Mouse (Mus musculus) heart, embryonic 10.5 days (tissue): ENCODE measurements around the gene Cdh22. TPM values are rescaled to one million over a fixed set of nuclear protein-coding genes. Genes with fewer than 3 reads are reported as not detected.

Experiments used
- DNase-seq: peaks from one replicate; pipeline ENCODE4 v3.0.0-alpha.2; 2017; ENCODE audit warnings: low spot score
- H3K27ac ChIP-seq: fragments of 300-500 bp; sonication (generic); 2 replicates; pipeline ENCODE4 v1.5.1; 2016; ENCODE audit warnings: mild to moderate bottlenecking
- H3K27me3 ChIP-seq: fragments of 300-500 bp; sonication (generic); 2 replicates; pipeline ENCODE4 v1.6.1; 2016; ENCODE audit warnings: mild to moderate bottlenecking; ENCODE audit not compliant: poor library complexity, insufficient read depth, severe bottlenecking
- H3K36me3 ChIP-seq: fragments of 300-500 bp; sonication (generic); 2 replicates; pipeline ENCODE4 v1.6.1; 2016; ENCODE audit warnings: mild to moderate bottlenecking, moderate library complexity
- H3K4me1 ChIP-seq: fragments of 300-500 bp; sonication (generic); 2 replicates; pipeline ENCODE4 v1.6.1; 2016; ENCODE audit warnings: mild to moderate bottlenecking
- H3K4me3 ChIP-seq: fragments of 300-500 bp; sonication (generic); 2 replicates; pipeline ENCODE4 v1.5.1; 2016; ENCODE audit warnings: mild to moderate bottlenecking, moderate library complexity
- H3K9me3 ChIP-seq: fragments of 300-500 bp; sonication (generic); 2 replicates; pipeline ENCODE4 v1.6.1; 2016; ENCODE audit warnings: mild to moderate bottlenecking, moderate library complexity
- WGBS: fragments of 180-500 bp; shearing (Covaris S2); methylation state at CpG from one replicate; pipeline ENCODE4 v1.1.7; 2016; 5-methylcytosine and 5-hydroxymethylcytosine counted together
- polyA plus RNA-seq: library from polyadenylated mRNA; unstranded; fragments of >200 nt; fragmentation: Nextera tagmentation; extraction: Ambion mirVana; gene quantifications from 2 replicates; pipeline ENCODE4 v1.2.1, GENCODE M21; 2016

The Cdh22 gene
- polyA plus RNA-seq, 1 experiment from 2014 or later: 0.04 TPM

DNA sequence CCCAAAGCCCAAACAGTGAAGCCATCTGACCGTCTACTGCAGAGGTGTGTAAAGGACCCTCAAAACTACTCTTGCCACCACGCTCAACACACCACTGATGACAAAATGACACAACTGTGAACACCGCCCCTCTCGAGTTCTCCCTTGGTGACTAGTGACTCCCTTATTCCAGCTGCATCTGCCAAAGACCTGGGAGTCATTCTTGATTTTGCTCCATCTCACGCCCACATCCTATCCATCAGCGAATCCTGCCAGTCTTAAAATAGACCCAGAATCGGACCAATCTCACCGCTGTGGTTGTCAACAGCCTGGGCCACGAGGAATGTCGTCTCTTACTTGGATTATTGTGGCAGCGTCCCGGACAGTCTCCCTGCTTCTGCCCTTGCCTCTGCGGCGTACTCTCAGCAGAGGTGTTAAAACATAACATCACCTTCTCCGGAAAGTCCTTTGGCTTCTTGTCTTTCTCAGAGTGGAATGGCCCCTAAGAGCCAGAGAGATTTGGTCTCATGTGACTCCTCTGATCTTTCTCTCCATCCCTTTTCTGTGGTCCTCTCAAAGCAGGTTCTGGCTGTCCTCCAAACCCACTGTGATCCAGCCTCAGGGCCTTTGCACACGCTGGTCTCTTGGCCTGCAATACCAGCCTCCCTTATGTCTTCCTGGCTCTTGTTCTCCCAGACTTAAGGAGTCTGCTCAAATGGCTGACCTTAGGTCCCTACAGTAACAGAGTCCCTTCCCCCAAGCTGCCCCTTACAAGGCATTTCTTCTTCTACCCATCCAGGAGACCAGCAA, 17.1 kb downstream of the Cdh22 start:
- Histone ChIP-seq H3K9me3 (no peaks in the 10 kb centered on the region), H3K27me3 (peaks cover 99% of the 10 kb centered on the region), H3K4me3 (no peak overlapping the region), H3K4me1 (peaks cover 31% of the 10 kb centered on the region), H3K36me3 (no peaks in the 10 kb centered on the region), H3K27ac (no peak overlapping the region)
- no peak for DNase-seq
- WGBS: 68% methylated on average over 16 of the region's 16 CpGs

DNA sequence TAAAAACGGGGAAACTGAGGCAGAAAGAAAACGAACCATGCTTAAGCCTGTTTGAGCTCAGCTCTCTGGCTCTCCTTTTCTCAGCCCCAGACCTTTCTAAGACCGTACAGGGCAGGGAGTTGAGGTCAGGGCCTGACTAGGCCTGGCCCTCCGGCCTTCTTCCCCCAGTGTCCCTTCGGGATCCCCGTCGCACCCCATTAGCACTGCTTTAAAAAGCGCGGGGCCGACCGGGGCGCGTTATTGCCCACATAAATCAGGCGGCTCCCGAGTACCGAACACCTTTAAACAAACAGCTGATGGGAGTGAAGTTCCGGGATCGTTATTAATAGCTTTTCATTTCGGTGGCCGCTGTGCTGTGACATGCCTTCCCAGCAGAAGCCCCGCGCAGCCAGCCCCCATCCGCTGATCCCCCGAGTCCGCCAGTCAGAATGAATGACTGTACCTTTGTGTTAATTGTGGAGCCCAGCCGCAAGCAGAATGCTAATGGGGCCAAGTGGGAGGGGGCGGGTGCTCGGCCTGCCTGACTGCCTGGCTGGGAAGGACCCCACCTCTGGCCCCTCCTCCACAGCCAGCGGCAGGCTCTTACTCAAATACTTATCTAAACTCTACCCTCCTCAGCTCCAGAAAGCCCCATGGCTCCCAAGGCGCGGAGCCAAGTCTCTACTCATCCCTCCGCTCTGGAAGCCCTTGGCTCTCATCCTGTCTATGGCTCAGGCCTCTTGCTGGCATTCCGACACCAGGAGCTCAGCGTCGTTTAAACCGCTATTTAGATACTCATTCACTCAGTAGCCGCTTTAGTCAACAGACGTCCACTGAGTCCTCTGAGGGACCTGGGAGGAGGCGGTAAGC, 19.3 kb downstream of the Cdh22 start:
- Histone ChIP-seq H3K4me3 (peak overlapping the region; percentile 50), H3K27ac (no peak overlapping the region), H3K36me3 (no peaks in the 10 kb centered on the region)

DNA sequence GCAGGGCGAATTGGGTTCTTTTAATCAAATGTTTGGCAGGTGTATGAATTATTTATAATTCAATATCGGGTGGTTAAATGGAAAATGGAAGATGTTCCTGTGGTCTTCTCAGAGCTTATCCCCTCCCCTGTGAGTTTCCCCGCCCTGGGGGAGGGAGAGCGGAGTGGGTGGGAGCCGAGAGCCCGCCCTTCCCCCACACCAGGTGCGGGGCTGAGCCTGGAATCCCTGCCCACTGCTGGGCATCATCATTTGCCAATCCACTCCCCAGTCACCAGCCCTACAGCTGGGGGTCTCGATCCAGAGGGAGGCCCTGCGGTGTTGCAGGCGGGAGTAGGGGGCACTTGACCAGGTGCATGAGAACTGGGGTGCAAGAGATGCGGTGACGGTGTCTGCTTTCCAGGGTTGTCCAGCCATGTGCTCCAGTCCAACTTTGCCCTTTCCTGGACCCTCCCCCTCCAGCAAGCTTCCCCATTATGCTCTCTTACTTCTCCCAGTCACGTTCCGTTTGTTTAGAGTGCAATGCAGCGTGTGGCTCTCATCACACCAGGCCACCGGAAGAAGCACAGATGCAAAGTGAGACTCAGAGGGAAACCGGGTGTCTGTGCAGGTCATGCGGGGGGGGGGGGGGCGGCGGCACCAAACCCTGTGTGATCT, 23.1 kb downstream of the Cdh22 start:
- H3K36me3 ChIP-seq: no peaks in the 10 kb centered on the region
- no peak for DNase-seq
- H3K9me3 ChIP-seq: no peaks in the 10 kb centered on the region
- no peak overlapping the region for H3K27ac ChIP-seq
- 5% methylated on average over 20 of the region's 20 CpGs for WGBS
- H3K4me1 ChIP-seq: peaks cover 34% of the 10 kb centered on the region
- peaks cover 99% of the 10 kb centered on the region for H3K27me3 ChIP-seq
- H3K4me3 ChIP-seq: no peak overlapping the region; the same call in 1 of the 2 replicates

More for the DNA sequence above, 19.3 kb downstream of the Cdh22 start:
- WGBS: 3% methylated on average over 39 of the region's 39 CpGs
- no peaks in the 10 kb centered on the region for H3K9me3 ChIP-seq
- no peak for DNase-seq
- peaks cover 99% of the 10 kb centered on the region for H3K27me3 ChIP-seq
- H3K4me1 ChIP-seq: peaks cover 46% of the 10 kb centered on the region

DNA sequence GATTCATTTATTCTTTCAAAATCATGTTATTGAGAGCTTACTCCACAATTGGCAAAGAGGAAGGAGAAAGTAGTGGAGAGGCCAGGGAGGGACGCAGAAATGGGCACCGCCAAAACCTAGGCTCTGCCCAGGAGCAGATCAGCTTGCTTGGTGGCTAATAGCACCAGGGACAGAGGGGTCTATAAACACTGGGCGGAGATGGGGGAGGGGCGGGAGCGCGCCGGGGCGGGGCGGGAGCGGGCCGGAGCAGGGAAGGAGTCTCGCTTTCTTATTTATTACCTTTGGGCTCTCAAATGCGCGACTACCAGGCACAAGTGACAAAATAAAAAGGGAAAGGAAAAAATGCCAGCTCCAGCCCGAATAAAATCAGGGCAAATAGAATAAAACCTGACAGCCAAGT, 23.7 kb downstream of the Cdh22 start:
- Histone ChIP-seq H3K27ac (no peak overlapping the region), H3K36me3 (no peaks in the 10 kb centered on the region), H3K27me3 (peaks cover 99% of the 10 kb centered on the region), H3K4me1 (peaks cover 31% of the 10 kb centered on the region), H3K4me3 (0 out of 2 replicates have a peak overlapping the region, but pooled peaks have one; percentile 12), H3K9me3 (no peaks in the 10 kb centered on the region)
- WGBS: under 1% methylated on average over 15 of the region's 15 CpGs
- no peak for DNase-seq

DNA sequence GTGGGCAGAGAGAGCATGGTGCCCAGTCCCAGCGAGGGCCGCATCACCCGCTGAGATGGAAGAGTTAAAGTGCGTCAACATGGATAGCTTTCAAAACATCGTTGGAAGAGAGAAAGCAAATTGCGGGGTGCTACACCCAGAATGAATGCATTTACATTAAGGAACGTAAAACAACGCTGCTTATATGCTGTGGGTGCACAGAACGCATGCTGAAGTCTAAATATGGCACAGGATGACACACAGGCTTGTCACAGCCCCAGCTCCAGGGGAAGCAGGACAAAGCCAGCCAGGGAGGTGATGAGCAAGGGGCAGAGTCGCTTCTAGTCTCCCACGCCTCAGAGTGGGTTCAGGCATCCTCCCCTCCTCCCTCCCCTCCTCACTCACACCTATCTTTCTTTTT, 27.0 kb downstream of the Cdh22 start:
- Histone ChIP-seq H3K27me3 (peaks cover 95% of the 10 kb centered on the region), H3K4me3 (no peak overlapping the region), H3K27ac (no peak overlapping the region), H3K36me3 (no peaks in the 10 kb centered on the region), H3K4me1 (peaks cover 28% of the 10 kb centered on the region), H3K9me3 (no peaks in the 10 kb centered on the region)
- no peak for DNase-seq
- 71% methylated on average over 11 of the region's 11 CpGs for WGBS

DNA sequence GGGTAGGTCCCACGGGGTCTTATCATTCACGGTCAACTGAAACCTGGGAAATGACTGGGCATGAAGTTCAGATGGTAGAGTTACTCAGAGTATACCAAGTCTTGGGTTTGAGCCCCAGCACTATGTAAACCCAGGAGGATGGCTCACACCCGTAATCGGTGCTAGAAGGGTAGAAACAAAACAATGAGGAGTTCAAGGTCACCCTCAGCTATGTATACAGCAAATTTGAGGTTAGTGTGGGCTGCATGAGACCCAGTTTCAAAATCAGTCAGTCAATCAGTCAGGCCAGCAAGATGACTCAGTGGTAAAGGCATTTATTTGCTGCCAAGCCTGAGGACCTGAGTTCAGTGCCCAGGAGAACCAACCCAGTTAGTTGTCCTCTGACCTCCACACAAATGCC, 27.6 kb downstream of the Cdh22 start:
- no peak overlapping the region for H3K4me3 ChIP-seq
- no peak for DNase-seq
- peaks cover 94% of the 10 kb centered on the region for H3K27me3 ChIP-seq
- H3K9me3 ChIP-seq: no peaks in the 10 kb centered on the region
- 70% methylated on average over 4 of the region's 4 CpGs for WGBS
- peaks cover 31% of the 10 kb centered on the region for H3K4me1 ChIP-seq
- H3K27ac ChIP-seq: no peak overlapping the region
- H3K36me3 ChIP-seq: no peaks in the 10 kb centered on the region

DNA sequence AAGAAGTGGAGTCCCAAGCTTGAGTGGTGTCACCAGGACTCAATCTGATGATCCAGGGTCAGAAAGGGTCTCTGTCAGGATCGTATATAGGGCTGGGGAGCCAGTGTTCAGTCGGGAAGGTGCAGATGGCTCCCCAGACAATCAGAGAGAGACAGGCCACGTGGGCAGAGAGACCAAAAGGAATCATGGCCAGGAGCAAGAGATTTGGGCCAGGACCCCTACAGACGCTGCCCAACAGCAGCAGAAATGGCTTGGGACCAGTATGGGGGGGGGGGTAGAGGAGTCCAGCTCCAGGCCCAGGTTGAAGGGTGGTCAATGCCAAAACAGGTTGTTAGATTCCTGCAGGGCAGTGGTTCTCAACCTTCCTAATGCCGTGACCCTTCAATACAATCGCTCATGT, 29.2 kb downstream of the Cdh22 start:
- no peak for DNase-seq
- Histone ChIP-seq H3K4me3 (no peak overlapping the region), H3K4me1 (peaks cover 24% of the 10 kb centered on the region), H3K27me3 (peaks cover 94% of the 10 kb centered on the region), H3K27ac (no peak overlapping the region), H3K9me3 (no peaks in the 10 kb centered on the region), H3K36me3 (no peaks in the 10 kb centered on the region)
- WGBS: 66% methylated on average over 6 of the region's 6 CpGs

DNA sequence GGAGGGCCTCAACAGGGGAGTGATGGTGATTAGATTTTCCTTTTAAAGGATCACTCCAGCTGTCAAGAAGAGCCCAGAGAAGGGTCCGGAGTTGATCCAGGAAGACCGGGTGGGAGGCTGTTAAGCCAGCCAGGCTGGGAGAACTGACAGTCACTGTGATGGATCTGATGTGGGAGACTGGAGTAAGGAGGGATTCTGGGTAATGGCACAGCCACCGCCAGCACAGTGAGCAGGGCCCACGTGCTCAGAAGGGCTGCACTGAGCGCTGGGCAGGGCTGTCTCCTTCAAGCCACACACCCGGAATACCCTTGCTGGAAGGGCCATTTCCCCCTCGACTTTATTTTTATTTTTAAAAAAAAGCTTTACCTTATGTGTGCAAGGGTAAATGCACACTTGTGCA, 29.7 kb downstream of the Cdh22 start:
- no peaks in the 10 kb centered on the region for H3K9me3 ChIP-seq
- peaks cover 22% of the 10 kb centered on the region for H3K4me1 ChIP-seq
- no peak overlapping the region for H3K4me3 ChIP-seq
- no peak overlapping the region for H3K27ac ChIP-seq
- peaks cover 94% of the 10 kb centered on the region for H3K27me3 ChIP-seq
- DNase-seq: no peak
- no peaks in the 10 kb centered on the region for H3K36me3 ChIP-seq
- WGBS: 28% methylated on average over 7 of the region's 7 CpGs

DNA sequence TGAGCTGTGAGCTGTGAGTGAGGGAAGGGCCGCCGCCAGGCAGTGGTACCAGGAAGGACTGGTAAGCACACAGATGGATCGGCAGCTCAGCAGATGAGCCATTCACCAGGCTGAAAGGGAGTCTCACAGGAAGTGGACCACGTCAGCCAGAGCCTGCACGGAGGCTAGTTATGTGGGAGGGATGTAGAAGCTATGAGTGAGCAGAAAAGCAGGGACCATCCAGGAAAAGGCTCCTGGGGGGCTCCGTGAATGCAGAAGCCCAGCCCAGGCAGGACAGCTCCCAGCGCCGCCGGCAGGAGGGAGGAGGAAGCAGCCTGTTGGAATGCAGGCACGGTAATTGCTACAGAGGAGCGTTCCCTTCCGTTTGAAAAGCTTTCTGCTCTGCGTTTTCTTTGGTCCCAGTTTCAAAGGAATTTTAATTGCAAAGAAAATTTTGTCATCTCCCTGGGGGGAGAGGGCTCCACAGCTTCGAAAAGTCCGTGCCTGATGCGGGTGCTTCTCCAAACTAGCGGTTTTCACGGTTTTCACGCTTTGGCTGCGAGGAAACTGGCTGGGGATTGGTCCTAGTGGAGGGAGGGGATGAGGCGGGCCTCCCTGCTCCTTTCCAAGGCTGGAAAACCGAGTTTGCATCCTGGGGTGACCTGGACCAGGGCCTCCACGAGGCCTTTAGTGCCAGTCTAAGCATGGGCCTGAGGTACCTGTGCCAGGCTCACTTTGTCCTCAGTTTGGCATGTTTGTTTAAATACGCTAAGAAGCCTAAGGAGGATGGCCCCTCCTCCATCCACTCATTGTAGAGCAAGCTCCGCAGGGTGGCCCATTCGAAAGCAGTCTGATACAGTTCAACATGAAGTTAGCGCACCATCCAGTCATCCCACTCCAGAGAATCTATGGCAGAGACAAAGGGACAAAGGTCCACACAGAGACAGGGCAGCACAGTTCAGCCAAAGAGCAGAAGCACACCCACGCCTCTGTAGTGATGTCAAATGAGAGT, 32.6 kb downstream of the Cdh22 start:
- peak; percentile 82 for DNase-seq
- peaks cover 95% of the 10 kb centered on the region for H3K27me3 ChIP-seq
- no peaks in the 10 kb centered on the region for H3K36me3 ChIP-seq
- H3K27ac ChIP-seq: no peak overlapping the region
- peaks cover 22% of the 10 kb centered on the region for H3K4me1 ChIP-seq
- WGBS: 7% methylated on average over 28 of the region's 28 CpGs
- H3K9me3 ChIP-seq: no peaks in the 10 kb centered on the region
- peak overlapping the region; percentile 51 for H3K4me3 ChIP-seq

DNA sequence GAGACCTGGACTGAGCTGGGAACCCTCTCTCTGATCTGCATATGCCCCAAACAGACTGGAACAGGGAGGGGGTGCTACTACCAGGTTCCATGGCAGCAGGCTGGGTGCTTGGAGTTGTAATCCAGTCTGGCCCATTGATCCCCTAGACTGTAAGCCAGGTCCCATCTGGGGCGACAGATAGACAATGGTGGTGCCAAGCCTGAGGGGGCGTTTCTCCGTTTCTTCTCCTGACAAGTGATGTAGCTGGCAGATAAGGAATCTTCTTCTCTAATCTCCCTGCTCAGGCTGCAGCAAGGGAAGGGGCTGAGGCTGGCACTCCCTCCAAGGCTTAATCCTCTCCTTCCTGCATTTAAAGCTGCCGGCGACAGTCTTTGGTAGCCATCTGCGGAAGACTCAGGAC, 37.1 kb downstream of the Cdh22 start:
- no peak overlapping the region for H3K27ac ChIP-seq
- H3K9me3 ChIP-seq: no peaks in the 10 kb centered on the region
- peaks cover 23% of the 10 kb centered on the region for H3K4me1 ChIP-seq
- no peak overlapping the region for H3K4me3 ChIP-seq
- H3K27me3 ChIP-seq: peaks cover 98% of the 10 kb centered on the region
- H3K36me3 ChIP-seq: no peaks in the 10 kb centered on the region
- no peak for DNase-seq
- WGBS: 36% methylated on average over 6 of the region's 6 CpGs

DNA sequence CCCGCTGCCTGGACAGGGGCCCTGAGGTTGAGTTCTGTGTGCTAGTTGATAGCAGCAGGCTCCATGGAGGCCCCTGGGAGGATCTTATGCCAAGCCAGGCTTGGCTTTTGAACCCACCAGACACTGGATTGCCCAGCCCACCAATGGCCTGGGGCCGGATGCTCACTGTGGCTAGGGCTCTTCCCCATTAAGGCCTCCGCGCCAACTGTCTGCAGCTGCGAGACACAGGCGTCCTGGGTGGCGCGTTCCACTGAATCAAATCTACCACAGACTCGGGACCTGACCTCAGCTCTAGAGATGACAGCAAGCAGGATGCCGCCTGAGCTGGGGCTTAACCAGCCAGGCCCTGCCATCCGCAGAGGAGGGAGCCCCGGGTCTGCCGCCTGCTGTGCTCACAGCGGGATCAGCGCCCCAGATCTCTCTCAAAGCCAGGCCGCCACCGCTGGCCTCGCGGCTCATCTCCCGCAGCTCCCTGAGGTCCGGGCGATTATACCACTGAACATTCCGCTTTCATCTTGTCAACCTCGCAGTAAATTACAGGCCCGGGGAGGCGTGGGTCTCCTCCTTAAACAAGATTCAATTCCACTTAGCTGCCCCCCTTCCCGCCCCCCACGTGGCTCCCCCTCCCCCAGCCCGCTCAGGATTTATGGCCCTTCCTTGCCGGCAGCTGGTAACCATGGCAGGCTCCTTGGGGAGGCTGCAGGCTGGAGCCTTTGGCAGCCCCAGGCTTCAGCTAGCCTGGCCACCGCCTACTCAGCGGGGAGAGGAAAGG, 39.1 kb downstream of the Cdh22 start:
- Histone ChIP-seq H3K4me1 (peaks cover 11% of the 10 kb centered on the region; the same call in 1 of the 2 replicates), H3K4me3 (peak overlapping the region; percentile 40), H3K27ac (no peak overlapping the region), H3K27me3 (peaks cover 84% of the 10 kb centered on the region), H3K36me3 (no peaks in the 10 kb centered on the region), H3K9me3 (no peaks in the 10 kb centered on the region)
- WGBS: 6% methylated on average over 31 of the region's 32 CpGs
- no peak for DNase-seq
